Mouse (Mus musculus): ENCODE data around the gene Dusp1. TPM values are rescaled to one million over a fixed set of nuclear protein-coding genes. Genes with fewer than 3 reads are reported as not detected.

Dusp1 gene
- polyA plus RNA-seq, 1 experiment from 2014 or later: 35.7 TPM

- H3K4me3 ChIP-seq (ENCODE audit: low read depth, low read length): peak overlapping the region; percentile 87
- WGBS: 27% methylated on average over 25 of the region's 25 CpGs
- ATAC-seq (replicated peaks; ENCODE audit: low FRiP score): no peak; the same call in 1 of the 2 replicates
- H3K27ac ChIP-seq (ENCODE audit: low read depth, low read length): peak overlapping the region; percentile 97
- H3K27me3 ChIP-seq (ENCODE audit: control insufficient read depth, insufficient read depth, low read length): no peaks in the 10 kb centered on the region
- peak overlapping the region; percentile 82 for H3K4me2 ChIP-seq (ENCODE audit: low read depth, low read length, severe bottlenecking)
- peak; percentile 92 for DNase-seq (ENCODE audit: low spot score)
- H3K9me3 ChIP-seq (ENCODE audit: control insufficient read depth, low read length): no peaks in the 10 kb centered on the region
- peak overlapping the region; percentile 96 for H3K9ac ChIP-seq (ENCODE audit: low read length)
- no peaks in the 10 kb centered on the region for H3K36me3 ChIP-seq (ENCODE audit: control insufficient read depth, insufficient read depth, low read length)
- peaks cover 17% of the 10 kb centered on the region for H3K4me1 ChIP-seq (replicated peaks; ENCODE audit: control insufficient read depth, insufficient read depth, low read length)
These were observed 52.8 kb downstream of the Dusp1 start for GRCm38 (mm10) chr17:26508961-26509771.

- Histone ChIP-seq H3K27me3 (ENCODE audit: control insufficient read depth, insufficient read depth, low read length) (no peaks in the 10 kb centered on the region), H3K9ac (ENCODE audit: low read length) (peak overlapping the region; percentile 96), H3K4me1 (replicated peaks; ENCODE audit: control insufficient read depth, insufficient read depth, low read length) (peaks cover 23% of the 10 kb centered on the region), H3K36me3 (ENCODE audit: control insufficient read depth, insufficient read depth, low read length) (no peaks in the 10 kb centered on the region), H3K27ac (ENCODE audit: low read depth, low read length) (peak overlapping the region; percentile 97), H3K9me3 (ENCODE audit: control insufficient read depth, low read length) (no peaks in the 10 kb centered on the region), H3K4me3 (ENCODE audit: low read depth, low read length) (peak overlapping the region; percentile 87), H3K4me2 (ENCODE audit: low read depth, low read length, severe bottlenecking) (peak overlapping the region; percentile 82)
- ATAC-seq (replicated peaks; ENCODE audit: low FRiP score) (peak; percentile 93), DNase-seq (ENCODE audit: low spot score) (peak; percentile 98)
- under 1% methylated on average over 55 of the region's 58 CpGs for WGBS
These were observed 53.5 kb downstream of the Dusp1 start for GRCm38 (mm10) chr17:26508345-26508960.

GRCm38 (mm10) chr17:26507966-26508344, 54.0 kb downstream of the Dusp1 start:
- WGBS: under 1% methylated on average over 43 of the region's 46 CpGs
- Histone ChIP-seq H3K27me3 (ENCODE audit: control insufficient read depth, insufficient read depth, low read length) (no peaks in the 10 kb centered on the region), H3K9ac (ENCODE audit: low read length) (peak overlapping the region; percentile 96), H3K4me1 (replicated peaks; ENCODE audit: control insufficient read depth, insufficient read depth, low read length) (peaks cover 25% of the 10 kb centered on the region), H3K4me2 (ENCODE audit: low read depth, low read length, severe bottlenecking) (peak overlapping the region; percentile 82), H3K4me3 (ENCODE audit: low read depth, low read length) (peak overlapping the region; percentile 87), H3K36me3 (ENCODE audit: control insufficient read depth, insufficient read depth, low read length) (no peaks in the 10 kb centered on the region), H3K9me3 (ENCODE audit: control insufficient read depth, low read length) (no peaks in the 10 kb centered on the region), H3K27ac (ENCODE audit: low read depth, low read length) (peak overlapping the region; percentile 97)
- DNase-seq (ENCODE audit: low spot score) (no peak), ATAC-seq (replicated peaks; ENCODE audit: low FRiP score) (peak; percentile 71)

GRCm38 (mm10) chr17:26506997-26507871, 54.7 kb downstream of the Dusp1 start:
- 24% methylated on average over 24 of the region's 24 CpGs for WGBS
- ATAC-seq (replicated peaks; ENCODE audit: low FRiP score) (no peak), DNase-seq (ENCODE audit: low spot score) (no peak)
- peak overlapping the region; percentile 87 for H3K4me3 ChIP-seq (ENCODE audit: low read depth, low read length)
- peaks cover 29% of the 10 kb centered on the region for H3K4me1 ChIP-seq (replicated peaks; ENCODE audit: control insufficient read depth, insufficient read depth, low read length)
- no peaks in the 10 kb centered on the region for H3K27me3 ChIP-seq (ENCODE audit: control insufficient read depth, insufficient read depth, low read length)
- H3K27ac ChIP-seq (ENCODE audit: low read depth, low read length): peak overlapping the region; percentile 97
- H3K9ac ChIP-seq (ENCODE audit: low read length): peak overlapping the region; percentile 96
- H3K9me3 ChIP-seq (ENCODE audit: control insufficient read depth, low read length): no peaks in the 10 kb centered on the region
- H3K36me3 ChIP-seq (ENCODE audit: control insufficient read depth, insufficient read depth, low read length): no peaks in the 10 kb centered on the region
- H3K4me2 ChIP-seq (ENCODE audit: low read depth, low read length, severe bottlenecking): peak overlapping the region; percentile 82

GRCm38 (mm10) chr17:26506031-26506641, 55.8 kb downstream of the Dusp1 start:
- no peaks in the 10 kb centered on the region for H3K9me3 ChIP-seq (ENCODE audit: control insufficient read depth, low read length)
- ATAC-seq (replicated peaks; ENCODE audit: low FRiP score) (no peak), DNase-seq (ENCODE audit: low spot score) (no peak)
- H3K27ac ChIP-seq (ENCODE audit: low read depth, low read length): no peak overlapping the region
- WGBS: 84% methylated on average over 14 of the region's 14 CpGs
- peak overlapping the region; percentile 96 for H3K9ac ChIP-seq (ENCODE audit: low read length)
- H3K4me2 ChIP-seq (ENCODE audit: low read depth, low read length, severe bottlenecking): peak overlapping the region; percentile 82
- no peaks in the 10 kb centered on the region for H3K27me3 ChIP-seq (ENCODE audit: control insufficient read depth, insufficient read depth, low read length)
- no peaks in the 10 kb centered on the region for H3K36me3 ChIP-seq (ENCODE audit: control insufficient read depth, insufficient read depth, low read length)
- H3K4me1 ChIP-seq (replicated peaks; ENCODE audit: control insufficient read depth, insufficient read depth, low read length): peaks cover 31% of the 10 kb centered on the region
- H3K4me3 ChIP-seq (ENCODE audit: low read depth, low read length): peak overlapping the region; percentile 87; the same call in 1 of the 2 replicates

GRCm38 (mm10) chr17:26505181-26505581, 56.7 kb downstream of the Dusp1 start:
- no peak overlapping the region for H3K27ac ChIP-seq (ENCODE audit: low read depth, low read length)
- H3K36me3 ChIP-seq (ENCODE audit: control insufficient read depth, insufficient read depth, low read length): no peaks in the 10 kb centered on the region
- DNase-seq (ENCODE audit: low spot score): no peak
- no peaks in the 10 kb centered on the region for H3K9me3 ChIP-seq (ENCODE audit: control insufficient read depth, low read length)
- ATAC-seq (replicated peaks; ENCODE audit: low FRiP score): no peak
- H3K4me1 ChIP-seq (replicated peaks; ENCODE audit: control insufficient read depth, insufficient read depth, low read length): peaks cover 31% of the 10 kb centered on the region
- H3K4me3 ChIP-seq (ENCODE audit: low read depth, low read length): no peak overlapping the region
- H3K27me3 ChIP-seq (ENCODE audit: control insufficient read depth, insufficient read depth, low read length): no peaks in the 10 kb centered on the region
- no peak overlapping the region for H3K4me2 ChIP-seq (ENCODE audit: low read depth, low read length, severe bottlenecking)
- 76% methylated on average over 3 of the region's 3 CpGs for WGBS
- H3K9ac ChIP-seq (ENCODE audit: low read length): peak overlapping the region; percentile 23; the same call in 1 of the 2 replicates

- peak overlapping the region; percentile 53; the same call in 1 of the 2 replicates for H3K4me2 ChIP-seq (ENCODE audit: low read depth, low read length, severe bottlenecking)
- peak overlapping the region; percentile 41 for H3K9ac ChIP-seq (ENCODE audit: low read length)
- DNase-seq (ENCODE audit: low spot score): no peak
- ATAC-seq (replicated peaks; ENCODE audit: low FRiP score): no peak
- H3K27me3 ChIP-seq (ENCODE audit: control insufficient read depth, insufficient read depth, low read length): no peaks in the 10 kb centered on the region
- H3K27ac ChIP-seq (ENCODE audit: low read depth, low read length): peak overlapping the region; percentile 92
- no peaks in the 10 kb centered on the region for H3K36me3 ChIP-seq (ENCODE audit: control insufficient read depth, insufficient read depth, low read length)
- no peaks in the 10 kb centered on the region for H3K9me3 ChIP-seq (ENCODE audit: control insufficient read depth, low read length)
- no peak overlapping the region for H3K4me3 ChIP-seq (ENCODE audit: low read depth, low read length)
- WGBS: 39% methylated on average over 11 of the region's 11 CpGs
- H3K4me1 ChIP-seq (replicated peaks; ENCODE audit: control insufficient read depth, insufficient read depth, low read length): peaks cover 31% of the 10 kb centered on the region
These were observed 57.8 kb downstream of the Dusp1 start for GRCm38 (mm10) chr17:26503981-26504671.
